Mouse (Mus musculus) embryonic facial prominence, embryonic 15.5 days (tissue): ENCODE results near the gene Pdgfb. TPM values are rescaled to one million over a fixed set of nuclear protein-coding genes. Genes with fewer than 3 reads are reported as not detected.

Experiments used
- ATAC-seq: fragments of 200-750 bp; cut with Nextera tagmentation; 2 replicates; pipeline ENCODE4 v1.8.0; 2017; ENCODE audit warnings: low read depth, moderate TSS enrichment; ENCODE audit not compliant: insufficient number of reproducible peaks, low FRiP score, low TSS enrichment
- H3K27ac ChIP-seq: fragments of 300-500 bp; sonication (generic); replicated peaks from 2 replicates; pipeline ENCODE4 v1.5.1; 2015; ENCODE audit warnings: mild to moderate bottlenecking, inconsistent platforms
- H3K27me3 ChIP-seq: fragments of 300-500 bp; sonication (generic); 2 replicates; pipeline ENCODE4 v1.6.1; 2015; ENCODE audit warnings: inconsistent platforms
- H3K36me3 ChIP-seq: fragments of 300-500 bp; sonication (generic); 2 replicates; pipeline ENCODE4 v1.6.1; 2015; ENCODE audit warnings: mild to moderate bottlenecking, inconsistent platforms
- H3K4me1 ChIP-seq: fragments of 300-500 bp; sonication (generic); 2 replicates; pipeline ENCODE4 v1.6.1; 2015; ENCODE audit warnings: inconsistent platforms
- H3K4me2 ChIP-seq: fragments of 300-500 bp; sonication (generic); replicated peaks from 2 replicates; pipeline ENCODE4 v1.6.1; 2015; ENCODE audit warnings: mild to moderate bottlenecking, inconsistent platforms
- H3K4me3 ChIP-seq: fragments of 300-500 bp; sonication (generic); replicated peaks from 2 replicates; pipeline ENCODE4 v1.5.1; 2015; ENCODE audit warnings: mild to moderate bottlenecking, inconsistent platforms
- H3K9ac ChIP-seq: fragments of 300-500 bp; sonication (generic); 2 replicates; pipeline ENCODE4 v1.6.1; 2015; ENCODE audit warnings: inconsistent platforms
- H3K9me3 ChIP-seq: fragments of 300-500 bp; sonication (generic); replicated peaks from 2 replicates; pipeline ENCODE4 v1.6.1; 2016; ENCODE audit warnings: inconsistent platforms
- whole genome bisulfite sequencing: fragments of 180-500 bp; shearing (Covaris S2); methylation state at CpG from one replicate; pipeline ENCODE4 v1.1.7; 2015; 5-methylcytosine and 5-hydroxymethylcytosine counted together
- polyA plus RNA-seq: library from polyadenylated mRNA; unstranded; fragments of >200 nt; fragmentation: Nextera tagmentation; extraction: Ambion mirVana; gene quantifications from 2 replicates; pipeline ENCODE4 v1.2.1, GENCODE M21; 2015

Pdgfb gene
- polyA plus RNA-seq, 1 experiment from 2014 or later: 5.2 TPM

GRCm38 (mm10) chr15:79984152-79984551 lies 30.6 kb downstream of the Pdgfb start:
- no peaks in the 10 kb centered on the region for H3K9me3 ChIP-seq
- H3K27me3 ChIP-seq: no peaks in the 10 kb centered on the region
- ATAC-seq: no peak
- no peak overlapping the region for H3K4me2 ChIP-seq
- H3K4me1 ChIP-seq: 0 out of 2 replicates have a peak, but pooled peaks cover 27% of the 10 kb centered on the region
- no peak overlapping the region for H3K9ac ChIP-seq
- H3K4me3 ChIP-seq: no peak overlapping the region
- H3K36me3 ChIP-seq: no peaks in the 10 kb centered on the region
- 52% methylated on average over 7 of the region's 7 CpGs for WGBS
- no peak overlapping the region for H3K27ac ChIP-seq

GRCm38 (mm10) chr15:79980716-79981115 lies 34.1 kb downstream of the Pdgfb start:
- Histone ChIP-seq H3K9me3 (no peaks in the 10 kb centered on the region), H3K4me3 (no peak overlapping the region), H3K36me3 (no peaks in the 10 kb centered on the region), H3K4me2 (no peak overlapping the region), H3K27me3 (no peaks in the 10 kb centered on the region), H3K9ac (no peak overlapping the region), H3K27ac (0 out of 2 replicates have a peak overlapping the region, but pooled peaks have one; percentile 22), H3K4me1 (0 out of 2 replicates have a peak, but pooled peaks cover 21% of the 10 kb centered on the region)
- 33% methylated on average over 11 of the region's 11 CpGs for WGBS
- ATAC-seq: peak; percentile 24; the same call in 1 of the 2 replicates

- Histone ChIP-seq H3K4me3 (no peak overlapping the region), H3K27ac (no peak overlapping the region), H3K9me3 (no peaks in the 10 kb centered on the region), H3K4me2 (no peak overlapping the region), H3K4me1 (no peaks in the 10 kb centered on the region), H3K9ac (no peak overlapping the region), H3K36me3 (no peaks in the 10 kb centered on the region), H3K27me3 (no peaks in the 10 kb centered on the region)
- ATAC-seq: no peak
- WGBS: 91% methylated on average over 11 of the region's 11 CpGs
Observed at GRCm38 (mm10) chr15:79972186-79972585, 42.6 kb downstream of the Pdgfb start.

DNA sequence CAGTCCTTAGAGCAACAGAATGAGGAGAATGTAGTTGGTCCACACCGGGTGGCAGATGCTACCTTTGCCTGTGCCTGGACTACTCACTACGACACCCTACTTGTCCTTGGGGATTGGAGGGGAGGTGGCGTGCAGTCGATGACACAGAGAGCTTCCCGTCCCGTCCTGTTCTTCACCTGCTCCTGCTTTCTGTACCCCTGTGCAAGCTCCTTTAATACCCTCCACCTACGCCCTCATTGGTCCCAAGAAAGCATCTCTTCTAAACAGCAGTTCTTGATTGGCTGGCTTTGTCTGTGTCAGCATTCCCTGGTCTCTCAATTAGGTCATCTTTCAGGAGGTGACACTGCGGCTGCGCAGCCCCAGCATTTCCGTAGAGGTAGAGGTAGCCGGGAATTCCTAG lies 43.8 kb downstream of the Pdgfb start, which contains the start of gene Cbx7:
Gene Cbx7, minus strand, starts transcription at position 180 of the 400 bp plus-strand sequence.
- no peak within 1 kb of the TSS for H3K27ac ChIP-seq
- no peak within 1 kb of the TSS for H3K4me2 ChIP-seq
- H3K9me3 ChIP-seq: no peaks in the 10 kb centered on the region
- no peaks in the 10 kb centered on the region for H3K4me1 ChIP-seq
- H3K36me3 ChIP-seq: no peaks in the 10 kb centered on the region
- H3K27me3 ChIP-seq: no peaks in the 10 kb centered on the region
- 94% methylated on average over 11 of the region's 11 CpGs for WGBS
- ATAC-seq: no peak
- no peak within 1 kb of the TSS for H3K4me3 ChIP-seq
- H3K9ac ChIP-seq: no peak within 1 kb of the TSS

- Histone ChIP-seq H3K9me3 (no peaks in the 10 kb centered on the region), H3K36me3 (no peaks in the 10 kb centered on the region), H3K27ac (no peak overlapping the region), H3K4me3 (no peak overlapping the region), H3K27me3 (no peaks in the 10 kb centered on the region), H3K9ac (no peak overlapping the region), H3K4me2 (no peak overlapping the region), H3K4me1 (no peaks in the 10 kb centered on the region)
- 95% methylated on average over 18 of the region's 18 CpGs for WGBS
- no peak for ATAC-seq
Observed at GRCm38 (mm10) chr15:79970491-79970890, 44.3 kb downstream of the Pdgfb start.

GRCm38 (mm10) chr15:79967346-79967745 lies 47.4 kb downstream of the Pdgfb start:
- Histone ChIP-seq H3K4me2 (no peak overlapping the region), H3K27ac (no peak overlapping the region), H3K9me3 (no peaks in the 10 kb centered on the region), H3K4me1 (no peaks in the 10 kb centered on the region), H3K9ac (no peak overlapping the region), H3K36me3 (no peaks in the 10 kb centered on the region), H3K4me3 (no peak overlapping the region), H3K27me3 (no peaks in the 10 kb centered on the region)
- WGBS: 73% methylated on average over 6 of the region's 6 CpGs
- no peak for ATAC-seq

DNA sequence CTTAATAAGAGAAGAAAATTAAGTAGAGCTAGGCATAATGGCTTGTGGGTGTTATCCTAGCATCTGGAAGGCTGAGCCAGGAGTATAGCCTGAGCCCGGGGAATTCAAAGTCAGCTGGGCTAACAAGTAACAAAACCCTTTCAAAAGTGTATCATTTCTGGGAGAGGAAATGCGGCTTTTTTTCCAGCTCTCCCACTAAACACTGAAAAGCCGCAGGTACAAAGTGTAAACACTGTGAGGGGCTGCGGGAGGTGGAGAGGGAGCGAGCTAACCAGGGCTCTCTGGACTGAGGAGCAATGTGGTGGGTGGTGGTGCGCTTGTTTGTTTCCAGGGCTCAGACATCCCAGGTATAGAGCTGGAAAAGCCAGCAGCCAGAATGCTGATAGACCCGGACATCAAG lies 50.4 kb downstream of the Pdgfb start:
- no peak for ATAC-seq
- Histone ChIP-seq H3K4me2 (no peak overlapping the region), H3K4me1 (peaks cover 7% of the 10 kb centered on the region; the same call in 1 of the 2 replicates), H3K27ac (no peak overlapping the region), H3K27me3 (no peaks in the 10 kb centered on the region), H3K4me3 (no peak overlapping the region), H3K9me3 (no peaks in the 10 kb centered on the region), H3K36me3 (no peaks in the 10 kb centered on the region), H3K9ac (no peak overlapping the region)
- 81% methylated on average over 7 of the region's 7 CpGs for WGBS

GRCm38 (mm10) chr15:79962661-79963060 lies 52.1 kb downstream of the Pdgfb start:
- H3K4me3 ChIP-seq: no peak overlapping the region
- H3K4me1 ChIP-seq: peaks cover 13% of the 10 kb centered on the region
- no peak overlapping the region for H3K27ac ChIP-seq
- H3K27me3 ChIP-seq: no peaks in the 10 kb centered on the region
- no peaks in the 10 kb centered on the region for H3K36me3 ChIP-seq
- H3K9me3 ChIP-seq: no peaks in the 10 kb centered on the region
- no peak overlapping the region for H3K9ac ChIP-seq
- no peak for ATAC-seq
- 73% methylated on average over 18 of the region's 18 CpGs for WGBS
- no peak overlapping the region for H3K4me2 ChIP-seq

DNA sequence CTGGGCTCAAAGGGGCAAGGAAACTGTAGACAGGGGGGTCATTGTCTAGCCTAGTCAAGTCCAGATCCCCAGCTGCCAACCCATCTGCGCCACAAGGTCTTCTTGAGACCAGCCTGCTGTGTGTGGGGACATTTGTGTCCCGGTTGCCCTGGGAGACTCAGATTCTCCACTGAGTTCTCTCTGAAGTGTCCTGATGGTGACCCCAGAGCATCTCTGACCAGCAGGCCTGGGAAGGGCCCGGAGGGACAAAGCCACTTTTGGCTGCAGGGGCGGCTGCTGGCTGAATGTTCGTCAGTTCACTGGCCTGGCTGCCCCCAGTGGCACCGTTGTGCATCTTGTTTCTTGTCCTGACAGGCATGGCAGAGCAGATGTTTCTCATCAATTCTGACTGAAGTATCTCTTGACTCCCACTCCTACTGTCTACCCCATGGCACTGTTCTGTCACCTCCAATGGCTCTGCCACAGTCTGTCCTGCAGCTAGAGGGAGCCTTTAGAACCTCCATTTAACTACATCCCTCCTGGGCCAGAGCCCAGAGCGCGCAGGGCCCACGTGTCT lies 53.3 kb downstream of the Pdgfb start:
- ATAC-seq: no peak
- Histone ChIP-seq H3K4me1 (peaks cover 13% of the 10 kb centered on the region), H3K9me3 (no peaks in the 10 kb centered on the region), H3K4me2 (no peak overlapping the region), H3K9ac (no peak overlapping the region), H3K4me3 (no peak overlapping the region), H3K27ac (no peak overlapping the region), H3K27me3 (no peaks in the 10 kb centered on the region), H3K36me3 (no peaks in the 10 kb centered on the region)
- 53% methylated on average over 9 of the region's 9 CpGs for WGBS

DNA sequence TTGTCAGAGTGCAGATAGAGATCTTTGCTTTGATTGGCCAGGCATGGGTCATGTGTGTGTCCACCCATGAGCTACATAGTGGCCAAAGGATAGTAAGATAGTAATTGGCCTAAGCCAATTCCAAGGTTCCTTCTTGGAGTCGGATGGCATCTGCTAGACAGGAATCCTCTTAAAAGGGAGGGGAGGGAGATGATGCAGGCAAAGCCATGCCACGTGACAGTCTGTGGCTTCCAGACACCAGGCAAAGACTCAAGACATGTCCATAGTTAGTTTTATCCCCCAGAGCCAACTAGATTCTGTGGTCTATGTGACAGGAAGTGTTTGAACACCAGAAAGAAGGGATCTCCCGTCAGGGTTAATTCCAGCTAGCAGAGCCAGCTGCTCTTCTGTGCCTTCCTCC lies 56.4 kb downstream of the Pdgfb start:
- H3K4me1 ChIP-seq: peaks cover 13% of the 10 kb centered on the region
- H3K9ac ChIP-seq: no peak overlapping the region
- no peak overlapping the region for H3K4me3 ChIP-seq
- 28% methylated on average over 3 of the region's 3 CpGs for WGBS
- H3K4me2 ChIP-seq: no peak overlapping the region
- H3K36me3 ChIP-seq: no peaks in the 10 kb centered on the region
- no peaks in the 10 kb centered on the region for H3K27me3 ChIP-seq
- ATAC-seq: no peak; the same call in 1 of the 2 replicates
- no peak overlapping the region for H3K27ac ChIP-seq
- H3K9me3 ChIP-seq: no peaks in the 10 kb centered on the region

DNA sequence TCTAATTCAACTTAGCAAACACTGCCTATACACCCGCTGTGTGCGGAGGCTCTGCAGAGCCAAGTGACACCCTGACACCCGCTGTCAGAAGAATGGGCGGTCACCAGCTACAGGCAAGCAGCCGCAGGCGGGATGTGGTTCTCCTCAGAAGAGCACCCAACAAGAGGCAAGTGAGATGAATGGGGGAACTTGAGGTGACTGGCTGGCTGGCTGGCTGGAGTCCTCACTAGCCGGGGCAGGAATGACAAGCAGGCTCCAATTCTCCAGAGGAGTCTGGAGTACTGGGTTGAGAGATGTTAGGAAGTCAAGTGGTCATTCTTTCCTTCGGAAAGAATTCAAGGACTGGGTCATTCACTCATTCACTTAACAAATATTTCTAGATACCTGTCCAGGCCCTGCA lies 58.2 kb downstream of the Pdgfb start:
- H3K36me3 ChIP-seq: no peaks in the 10 kb centered on the region
- no peaks in the 10 kb centered on the region for H3K27me3 ChIP-seq
- H3K9ac ChIP-seq: no peak overlapping the region
- H3K27ac ChIP-seq: no peak overlapping the region
- no peak overlapping the region for H3K4me3 ChIP-seq
- 80% methylated on average over 8 of the region's 8 CpGs for WGBS
- no peaks in the 10 kb centered on the region for H3K9me3 ChIP-seq
- no peak for ATAC-seq
- H3K4me1 ChIP-seq: peaks cover 24% of the 10 kb centered on the region
- no peak overlapping the region for H3K4me2 ChIP-seq

GRCm38 (mm10) chr15:79953470-79953869 lies 61.3 kb downstream of the Pdgfb start:
- ATAC-seq: no peak
- Histone ChIP-seq H3K4me2 (no peak overlapping the region), H3K4me3 (no peak overlapping the region), H3K9me3 (no peaks in the 10 kb centered on the region), H3K4me1 (peaks cover 40% of the 10 kb centered on the region), H3K36me3 (no peaks in the 10 kb centered on the region), H3K27ac (no peak overlapping the region), H3K9ac (no peak overlapping the region), H3K27me3 (no peaks in the 10 kb centered on the region)
- WGBS: 53% methylated on average over 7 of the region's 7 CpGs
